Mouse (Mus musculus) induced T-regulatory cell, adult 2 months (primary cell): ENCODE results near the gene Prr22.
A peak's percentile ranks its signal among the peaks of the same experiment; 100 is the strongest.

Experiments used
- DNase-seq: peaks from one replicate; pipeline ENCODE4 v3.0.0-alpha.2; 2012; ENCODE audit warnings: low read depth

Prr22 gene

GRCm38 (mm10) chr17:56769950-56770349 is at the start of gene Prr22:
TSS of gene Prr22 (plus strand) at chr17:56770250.
- DNase-seq, result no peak

GRCm38 (mm10) chr17:56722441-56722840 is 47.6 kb upstream of the Prr22 start:
- DNase-seq, result no peak

GRCm38 (mm10) chr17:56723419-56724161 is 46.5 kb upstream of the Prr22 start:
- no peak for DNase-seq

GRCm38 (mm10) chr17:56727029-56727649 is 42.9 kb upstream of the Prr22 start:
- DNase-seq, result no peak

GRCm38 (mm10) chr17:56727659-56728058 is 42.4 kb upstream of the Prr22 start:
- no peak for DNase-seq

- no peak for DNase-seq
Measured at GRCm38 (mm10) chr17:56728117-56728516, 41.9 kb upstream of the Prr22 start.

GRCm38 (mm10) chr17:56729151-56729550 is 40.9 kb upstream of the Prr22 start:
- DNase-seq, result no peak

- DNase-seq, result no peak
Measured at GRCm38 (mm10) chr17:56729656-56730055, 40.4 kb upstream of the Prr22 start.

- DNase-seq, result peak; percentile 60
Measured at GRCm38 (mm10) chr17:56736534-56736933, 33.5 kb upstream of the Prr22 start.

- no peak for DNase-seq
Measured at GRCm38 (mm10) chr17:56738221-56738620, 31.8 kb upstream of the Prr22 start.

GRCm38 (mm10) chr17:56740118-56740787 is 29.8 kb upstream of the Prr22 start:
- DNase-seq, result no peak

- DNase-seq, result no peak
Measured at GRCm38 (mm10) chr17:56740788-56741160, 29.3 kb upstream of the Prr22 start.

- no peak for DNase-seq
Measured at GRCm38 (mm10) chr17:56744173-56744572, 25.9 kb upstream of the Prr22 start.

- DNase-seq, result peak; percentile 40
Measured at GRCm38 (mm10) chr17:56751404-56752072, 18.5 kb upstream of the Prr22 start.

GRCm38 (mm10) chr17:56753452-56753851 is 16.6 kb upstream of the Prr22 start:
- no peak for DNase-seq

GRCm38 (mm10) chr17:56754271-56755185 is 15.5 kb upstream of the Prr22 start:
- DNase-seq, result peak; percentile 34

- DNase-seq, result peak; percentile 60
Measured at GRCm38 (mm10) chr17:56756703-56757399, 13.2 kb upstream of the Prr22 start.

GRCm38 (mm10) chr17:56757416-56758123 is 12.5 kb upstream of the Prr22 start, which contains the start of gene Nrtn:
TSS of gene Nrtn (minus strand) at chr17:56757530.
- peak; percentile 72 for DNase-seq

GRCm38 (mm10) chr17:56758132-56758531 is 11.9 kb upstream of the Prr22 start:
- peak; percentile 87 for DNase-seq

GRCm38 (mm10) chr17:56759261-56759660 is 10.8 kb upstream of the Prr22 start:
- DNase-seq, result no peak
